ENCODE assay signal across 11 mouse cellular contexts in the genomic region with DNA sequence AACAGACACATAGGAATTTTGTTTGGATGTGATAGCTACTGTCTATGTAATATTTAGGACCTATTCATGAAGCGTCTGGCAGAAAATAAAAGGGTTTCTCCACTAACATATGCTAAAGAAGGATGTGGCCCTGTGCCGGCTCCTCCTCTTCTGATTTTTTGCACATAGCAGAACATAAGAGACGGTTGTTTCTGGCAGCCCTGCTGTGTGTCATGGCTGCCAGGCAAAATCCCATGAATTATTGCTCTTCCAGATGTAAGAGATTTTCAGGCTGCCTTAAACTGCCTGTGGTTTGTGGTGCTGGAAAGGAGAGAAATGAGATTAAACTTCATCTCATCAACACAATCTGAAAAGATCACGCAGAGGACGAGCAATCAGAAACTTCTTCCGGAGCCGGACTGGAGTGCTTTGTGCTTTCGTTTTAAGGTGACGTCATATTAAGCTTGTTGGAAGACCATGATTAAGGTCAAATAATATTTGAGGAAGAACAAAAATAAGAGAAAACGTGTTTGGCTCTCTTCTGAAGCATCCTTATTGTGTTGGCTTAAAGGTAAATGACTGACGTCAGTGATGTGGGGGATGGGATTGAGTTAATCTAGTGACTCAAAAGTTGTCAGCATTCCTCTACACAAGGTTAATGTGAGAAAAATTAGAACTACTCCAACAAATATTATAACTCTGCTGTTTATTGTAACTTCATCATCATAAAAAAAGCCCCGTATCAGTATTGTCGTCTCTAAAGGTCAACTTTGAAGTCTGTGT.
A peak's percentile ranks its signal among the peaks of the same experiment; 100 is the strongest.
DNase-seq lines count a peak whose midpoint lies in the region; ATAC-seq and TF ChIP-seq lines count a peak whose summit lies in the region.
"Had no signal": no experiment of that assay in that cellular context is flagged by ENCODE, and none has a peak within 500 bp of the region (broad histone marks: within the 10 kb centered on the region; RNA-seq: fewer than 3 reads in every experiment).

No protein-coding gene starts in this region.

- H3K4me1 ChIP-seq in lung, adult 2 months (ENCODE audit: control insufficient read depth, insufficient read depth, low read length), result no peaks in the 10 kb centered on the region
- peaks cover 4% of the 10 kb centered on the region; the same call in 1 of the 2 replicates for H3K4me1 ChIP-seq in embryonic fibroblast, embryonic 13.5 days (ENCODE audit: control insufficient read depth, insufficient read depth, low read length)
- H3K4me1 ChIP-seq in neural tube, embryonic 14.5 days (ENCODE audit: control insufficient read depth, insufficient read depth, low read length), result no peaks in the 10 kb centered on the region

- H3K9me3 ChIP-seq in neural tube, embryonic 14.5 days (ENCODE audit: control insufficient read depth, low read length), result no peaks in the 10 kb centered on the region

- H3K4me3 ChIP-seq in lung, adult 2 months (replicated peaks; ENCODE audit: extremely low read depth, low read depth, low read length), result peak overlapping the region; percentile 16
- H3K4me3 ChIP-seq in embryonic fibroblast, embryonic 13.5 days (ENCODE audit: insufficient read depth, low read length), result peak overlapping the region; percentile 25
- H3K4me3 ChIP-seq in neural tube, embryonic 14.5 days (ENCODE audit: low read depth, low read length), result no peak overlapping the region

- TF ChIP-seq POLR2A in lung, adult 2 months (IDR thresholded peaks at IDR 0.05; ENCODE audit: borderline replicate concordance, extremely low read depth, low read depth, low read length), result no peak
- peak; percentile 28; the same call in 1 of the 2 replicates for TF ChIP-seq POLR2A in embryonic fibroblast, embryonic 13.5 days (IDR thresholded peaks at IDR 0.05; ENCODE audit: low read depth, low read length)

- 0 out of 2 replicates have a peak overlapping the region, but pooled peaks have one; percentile 6 for H3K4me2 ChIP-seq in neural tube, embryonic 14.5 days (ENCODE audit: low read depth, low read length)

- ATAC-seq in frontal cortex, adult (ENCODE audit: low TSS enrichment), result 0 out of 2 replicates have a peak, but pooled peaks have one; percentile 55
- ATAC-seq in neural tube, embryonic 14.5 days (ENCODE audit: low read depth), result peak; percentile 60; the same call in 1 of the 2 replicates
- ATAC-seq: CD4-positive, CD25-positive, alpha-beta regulatory T cell, adult 4 months had no signal

- H3K9ac ChIP-seq in neural tube, embryonic 14.5 days (replicated peaks; ENCODE audit: low read depth, low read length), result no peak overlapping the region

- H3K36me3 ChIP-seq in neural tube, embryonic 14.5 days (ENCODE audit: control insufficient read depth, insufficient read depth, low read length), result no peaks in the 10 kb centered on the region

- no peaks in the 10 kb centered on the region for H3K27me3 ChIP-seq in neural tube, embryonic 14.5 days (ENCODE audit: control insufficient read depth, insufficient read depth, low read length)

- no peak for TF ChIP-seq CTCF in lung, adult 2 months (IDR thresholded peaks at IDR 0.05; ENCODE audit: insufficient read depth, low read length)
- TF ChIP-seq CTCF in embryonic fibroblast, embryonic 13.5 days (IDR thresholded peaks at IDR 0.05; ENCODE audit: borderline replicate concordance, insufficient read depth, low read length), result no peak

- WGBS in lung, adult 2 months, result 62% methylated on average over 13 of the region's 13 CpGs
- WGBS in neural tube, embryonic 14.5 days, result 60% methylated on average over 13 of the region's 13 CpGs

- DNase-seq in frontal cortex, postnatal 14 days (ENCODE audit: low spot score in 2 of 2), result no peak
- DNase-seq in lung, adult 2 months, result no peak
- DNase-seq in lung, postnatal 4 days, result no peak
- DNase-seq in adrenal gland, adult 18-20 months (ENCODE audit: low spot score in 2 of 2), result no peak
- no peak for DNase-seq in adrenal gland, postnatal 36 days
- DNase-seq: adrenal gland, adult 8-10 months; thymus, postnatal 14 days had no signal

- peak overlapping the region; percentile 79 for H3K27ac ChIP-seq in embryonic fibroblast, embryonic 13.5 days (ENCODE audit: insufficient read depth, low read length)
- H3K27ac ChIP-seq in neural tube, embryonic 14.5 days (ENCODE audit: low read depth, low read length), result no peak overlapping the region
